Comparison of ENCODE assay signal across 9 mouse cellular contexts in the genomic region with DNA sequence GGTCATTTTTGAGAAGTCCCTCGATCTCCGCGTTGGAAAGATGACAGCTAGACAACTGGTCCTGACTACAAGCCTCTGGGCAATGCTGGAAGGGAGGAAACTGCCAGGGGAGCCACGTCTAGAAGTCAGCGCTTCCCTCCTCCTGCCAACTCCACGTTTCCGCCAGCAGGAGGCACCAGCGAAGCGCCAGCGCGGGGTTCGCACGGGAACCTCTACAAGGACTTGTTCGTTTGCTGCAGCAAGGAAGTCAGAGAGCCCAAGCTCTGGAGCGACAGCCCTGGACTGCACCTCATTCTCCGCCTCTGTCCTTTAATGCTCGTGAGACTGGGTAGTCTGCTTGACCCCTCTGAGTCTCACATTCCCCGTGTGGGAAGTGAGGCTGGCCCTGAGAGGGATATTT. TPM values are rescaled to one million over a fixed set of nuclear protein-coding genes. Genes with fewer than 3 reads are reported as not detected.
DNase-seq lines count a peak whose midpoint lies in the region; ATAC-seq and TF ChIP-seq lines count a peak whose summit lies in the region.
"Had no signal": no experiment of that assay in that cellular context is flagged by ENCODE, and none has a peak within 500 bp of the region (broad histone marks: within the 10 kb centered on the region; RNA-seq: fewer than 3 reads in every experiment).

No protein-coding gene starts in this region.

- TF ChIP-seq CTCF in kidney, postnatal 0 days (IDR thresholded peaks at IDR 0.05; ENCODE audit: low read depth): peak; percentile 98
- peak; percentile 94 for TF ChIP-seq CTCF in liver, embryonic 14.5 days (IDR thresholded peaks at IDR 0.05; ENCODE audit: low read depth)
- peak; percentile 78; the same call in 1 of the 2 replicates for TF ChIP-seq CTCF in testis, adult 2 months (IDR thresholded peaks at IDR 0.05; ENCODE audit: control insufficient read depth, insufficient read depth, insufficient replicate concordance, low read depth, low read length)

- H3K4me1 ChIP-seq in heart, embryonic 14.5 days (ENCODE audit: control insufficient read depth in 2 of 2, insufficient read depth in 2 of 2, low read length in 2 of 2): peaks cover 8 to 12% of the 10 kb centered on the region in 2 experiments
- H3K4me1 ChIP-seq in kidney, postnatal 0 days (replicated peaks; ENCODE audit: insufficient read depth, low read length): no peaks in the 10 kb centered on the region
- H3K4me1 ChIP-seq in liver, embryonic 14.5 days (replicated peaks; ENCODE audit: control insufficient read depth in 2 of 2, insufficient read depth in 2 of 2, low read length in 1 of 2): peaks cover 5 to 9% of the 10 kb centered on the region in 2 experiments; a peak in 3 of 4 replicates
- H3K4me1 ChIP-seq in neural tube, embryonic 13.5 days (replicated peaks): peaks cover 8% of the 10 kb centered on the region
- peaks cover 9% of the 10 kb centered on the region for H3K4me1 ChIP-seq in testis, adult 2 months (ENCODE audit: control insufficient read depth, insufficient read depth, low read length)

- H3K4me3 ChIP-seq in heart, embryonic 14.5 days (ENCODE audit: control insufficient read depth in 1 of 2, insufficient read depth in 1 of 2, low read depth in 1 of 2, low read length in 2 of 2): no peak overlapping the region
- no peak overlapping the region for H3K4me3 ChIP-seq in kidney, postnatal 0 days (replicated peaks; ENCODE audit: low read depth, low read length)
- H3K4me3 ChIP-seq in liver, embryonic 14.5 days (ENCODE audit: insufficient read depth in 1 of 2, low read depth in 2 of 2, low read length in 2 of 2): no peak overlapping the region
- H3K4me3 ChIP-seq in neural tube, embryonic 13.5 days: no peak overlapping the region
- H3K4me3 ChIP-seq in testis, adult 2 months (ENCODE audit: control insufficient read depth, low read depth, low read length): no peak overlapping the region
- H3K4me3 ChIP-seq: erythroblast, embryonic 14.5 days had no signal

- ATAC-seq in CD4-positive, CD25-positive, alpha-beta regulatory T cell, adult 4 months: peak; percentile 86
- peak; percentile 48; the same call in 1 of the 2 replicates for ATAC-seq in heart, embryonic 14.5 days (ENCODE audit: insufficient number of reproducible peaks, insufficient read depth, low FRiP score, low read depth)
- peak; percentile 47 for ATAC-seq in kidney, postnatal 0 days (replicated peaks; ENCODE audit: low FRiP score, low read depth)
- ATAC-seq in liver, embryonic 14.5 days (ENCODE audit: insufficient read depth): 0 out of 2 replicates have a peak, but pooled peaks have one; percentile 15
- ATAC-seq in neural tube, embryonic 13.5 days (ENCODE audit: low read depth): peak; percentile 75

- H3K27me3 ChIP-seq in heart, embryonic 14.5 days (ENCODE audit: control insufficient read depth, insufficient read depth, low read length): no peaks in the 10 kb centered on the region
- no peaks in the 10 kb centered on the region for H3K27me3 ChIP-seq in kidney, postnatal 0 days (ENCODE audit: insufficient read depth, low read length)
- H3K27me3 ChIP-seq in liver, embryonic 14.5 days (ENCODE audit: control insufficient read depth, insufficient read depth, low read length): peaks cover 7% of the 10 kb centered on the region
- H3K27me3 ChIP-seq in neural tube, embryonic 13.5 days: no peaks in the 10 kb centered on the region; the same call in 1 of the 2 replicates
- no peaks in the 10 kb centered on the region for H3K27me3 ChIP-seq in testis, adult 2 months (ENCODE audit: control insufficient read depth, insufficient read depth, low read length)

- no peaks in the 10 kb centered on the region for H3K36me3 ChIP-seq in heart, embryonic 14.5 days (ENCODE audit: control insufficient read depth, insufficient read depth, low read length)
- H3K36me3 ChIP-seq in kidney, postnatal 0 days (ENCODE audit: insufficient read depth, low read length): no peaks in the 10 kb centered on the region
- no peaks in the 10 kb centered on the region for H3K36me3 ChIP-seq in liver, embryonic 14.5 days (replicated peaks; ENCODE audit: control insufficient read depth, insufficient read depth, low read depth)
- H3K36me3 ChIP-seq in neural tube, embryonic 13.5 days: no peaks in the 10 kb centered on the region
- H3K36me3 ChIP-seq in testis, adult 2 months (ENCODE audit: control insufficient read depth, insufficient read depth, low read length): no peaks in the 10 kb centered on the region

- peak; percentile 87 for DNase-seq in brain, adult 2 months (ENCODE audit: low read depth, low spot score)
- peak; percentile 86 for DNase-seq in fibroblast of lung, adult 2 months (ENCODE audit: low read depth)
- peak; percentile 92 for DNase-seq in kidney, postnatal 0 days (ENCODE audit: low spot score)
- peak in 2 of 3 experiments; percentile 28 to 48 for DNase-seq in liver, embryonic 14.5 days (ENCODE audit: low read depth in 3 of 3, low spot score in 3 of 3)

- no peak overlapping the region; the same call in 1 of the 2 replicates for H3K4me2 ChIP-seq in heart, embryonic 14.5 days (ENCODE audit: low read length)
- no peak overlapping the region for H3K4me2 ChIP-seq in kidney, postnatal 0 days (ENCODE audit: low read length)
- H3K4me2 ChIP-seq in liver, embryonic 14.5 days (ENCODE audit: low read depth): no peak overlapping the region
- no peak overlapping the region for H3K4me2 ChIP-seq in neural tube, embryonic 13.5 days

- H3K27ac ChIP-seq in heart, embryonic 14.5 days (replicated peaks in 1 of 2; ENCODE audit: control insufficient read depth in 1 of 2, insufficient read depth in 1 of 2, low read depth in 2 of 2, low read length in 2 of 2): peak overlapping the region in 1 of 2 experiments; percentile 41; a peak in 2 of 4 replicates
- H3K27ac ChIP-seq in kidney, postnatal 0 days: no peak overlapping the region; the same call in 1 of the 2 replicates
- H3K27ac ChIP-seq in liver, embryonic 14.5 days: no peak overlapping the region
- no peak overlapping the region for H3K27ac ChIP-seq in neural tube, embryonic 13.5 days (replicated peaks)
- no peak overlapping the region for H3K27ac ChIP-seq in testis, adult 2 months (ENCODE audit: control insufficient read depth, insufficient read depth, low read depth, low read length)

- TF ChIP-seq EP300 in liver, embryonic 14.5 days (IDR thresholded peaks at IDR 0.05; ENCODE audit: low read depth): no peak

- no peak for TF ChIP-seq POLR2A in testis, adult 2 months (IDR thresholded peaks at IDR 0.05; ENCODE audit: control insufficient read depth, low read depth, low read length)

- 2% methylated on average over 18 of the region's 18 CpGs for WGBS in heart, embryonic 14.5 days
- WGBS in kidney, postnatal 0 days: 2% methylated on average over 18 of the region's 18 CpGs
- WGBS in liver, embryonic 14.5 days (ENCODE audit: insufficient replicate concordance): 1% methylated on average over 18 of the region's 18 CpGs
- WGBS in neural tube, embryonic 13.5 days: 2% methylated on average over 18 of the region's 18 CpGs

- H3K9me3 ChIP-seq in heart, embryonic 14.5 days (ENCODE audit: control insufficient read depth, low read length): no peaks in the 10 kb centered on the region
- no peaks in the 10 kb centered on the region for H3K9me3 ChIP-seq in kidney, postnatal 0 days (replicated peaks; ENCODE audit: low read length)
- H3K9me3 ChIP-seq in liver, embryonic 14.5 days (ENCODE audit: control insufficient read depth, low read length): no peaks in the 10 kb centered on the region
- H3K9me3 ChIP-seq in neural tube, embryonic 13.5 days: no peaks in the 10 kb centered on the region

- peak overlapping the region; percentile 31; the same call in 1 of the 2 replicates for H3K9ac ChIP-seq in heart, embryonic 14.5 days (ENCODE audit: low read length)
- H3K9ac ChIP-seq in kidney, postnatal 0 days (ENCODE audit: low read depth, low read length): no peak overlapping the region
- no peak overlapping the region for H3K9ac ChIP-seq in liver, embryonic 14.5 days (replicated peaks)
- H3K9ac ChIP-seq in neural tube, embryonic 13.5 days: 0 out of 2 replicates have a peak overlapping the region, but pooled peaks have one; percentile 13

RNA-seq across cellular contexts. Expression of gene Rpl11, which starts 16.7 kb away (rescaled TPM):
- polyA plus RNA-seq in CD4-positive, CD25-positive, alpha-beta regulatory T cell, adult 4 months (2017; shearing (Covaris generic)): 1,000 to 10,000 TPM in 1 of 2 experiments, 100 to 1,000 TPM in 1; 954 to 1,576 TPM
- polyA plus RNA-seq in heart, embryonic 14.5 days (2014; fragmentation: Nextera tagmentation; extraction: Ambion mirVana): 284 and 329 TPM in 2 replicates
- 490 and 535 TPM in 2 replicates for polyA plus RNA-seq in kidney, postnatal 0 days (2015; fragmentation: Nextera tagmentation; extraction: Ambion mirVana)
- polyA plus RNA-seq in liver, embryonic 14.5 days (2012; rRNA removed): 457 and 805 TPM in 2 replicates
- 325 and 341 TPM in 2 replicates for polyA plus RNA-seq in liver, embryonic 14.5 days (2014; fragmentation: Nextera tagmentation; extraction: Ambion mirVana)
- polyA plus RNA-seq in neural tube, embryonic 13.5 days (2015; fragmentation: Nextera tagmentation; extraction: Ambion mirVana): 265 and 313 TPM in 2 replicates
- 212 and 241 TPM in 2 replicates for polyA plus RNA-seq in testis, adult 2 months (2012; rRNA removed)

RNA-seq across cellular contexts. Expression of gene Eloa, which starts 48.4 kb away (rescaled TPM):
- polyA plus RNA-seq in CD4-positive, CD25-positive, alpha-beta regulatory T cell, adult 4 months (2017; shearing (Covaris generic)): 10 to 100 TPM; 44.5 to 58.9 TPM
- 34.3 and 34.7 TPM in 2 replicates for polyA plus RNA-seq in heart, embryonic 14.5 days (2014; fragmentation: Nextera tagmentation; extraction: Ambion mirVana)
- 29.1 and 30.9 TPM in 2 replicates for polyA plus RNA-seq in kidney, postnatal 0 days (2015; fragmentation: Nextera tagmentation; extraction: Ambion mirVana)
- 9.7 and 16.2 TPM in 2 replicates for polyA plus RNA-seq in liver, embryonic 14.5 days (2012; rRNA removed)
- polyA plus RNA-seq in liver, embryonic 14.5 days (2014; fragmentation: Nextera tagmentation; extraction: Ambion mirVana): 29.0 and 30.0 TPM in 2 replicates
- polyA plus RNA-seq in neural tube, embryonic 13.5 days (2015; fragmentation: Nextera tagmentation; extraction: Ambion mirVana): 26.4 and 29.2 TPM in 2 replicates
- polyA plus RNA-seq in testis, adult 2 months (2012; rRNA removed): 12.0 and 14.1 TPM in 2 replicates

Comparison
In these comparisons a context has a peak if more than half of its experiments do, and no peak if none do; other contexts are left out.
1. ATAC-seq: peak in every context shown above with its lines; median percentile 86 in CD4-positive, CD25-positive, alpha-beta regulatory T cell, adult 4 months; 75 in neural tube, embryonic 13.5 days; 48 in heart, embryonic 14.5 days; 47 in kidney, postnatal 0 days; 15 in liver, embryonic 14.5 days.
2. DNase-seq: peak in every context shown above with its lines; median percentile 92 in kidney, postnatal 0 days; 87 in brain, adult 2 months; 86 in fibroblast of lung, adult 2 months; 38 in liver, embryonic 14.5 days.
3. H3K9ac ChIP-seq: peak in heart, embryonic 14.5 days (single experiment) and neural tube, embryonic 13.5 days (single experiment); none in kidney, postnatal 0 days (single experiment) and liver, embryonic 14.5 days (single experiment).
4. Peak in every context shown above with its lines, with median percentiles within 50 percentile points of each other: CTCF ChIP-seq.